Mouse (Mus musculus) adrenal gland, adult 18-20 months (tissue): Measurements from ENCODE around the gene Styx. TPM values are rescaled to one million over a fixed set of nuclear protein-coding genes. Genes with fewer than 3 reads are reported as not detected.
"Not testable (repeated sequence)": the region's sequence is repeated elsewhere in the genome, so short reads cannot be mapped to it uniquely, and the experiment has no call there.

Experiments
- DNase-seq, 2 experiments: peaks; one replicate each; pipeline ENCODE4 v3.0.0; 2021 to 2022; ENCODE audit warnings: low spot score in 2 of 2
- microRNA-seq, 2 experiments: library from miRNA; unstranded; fragments of <30 nt; microRNA quantifications; one replicate each; pipeline ENCODE4 v1.2.0; 2021; ENCODE audit warnings: borderline number of aligned reads in 2 of 2
- total RNA-seq, 2 experiments: library from RNA; stranded (reverse); gene quantifications; 1 replicate in 1 of 2; 2 replicates in 1 of 2; pipeline ENCODE4 v1.2.3; 2021

Styx gene
- total RNA-seq, 2 experiments from 2014 or later = 22.4 to 23.4 TPM

GRCm38 (mm10) chr14:45462875-45463475 lies 112.1 kb downstream of the Styx start:
- no peak for DNase-seq

DNA sequence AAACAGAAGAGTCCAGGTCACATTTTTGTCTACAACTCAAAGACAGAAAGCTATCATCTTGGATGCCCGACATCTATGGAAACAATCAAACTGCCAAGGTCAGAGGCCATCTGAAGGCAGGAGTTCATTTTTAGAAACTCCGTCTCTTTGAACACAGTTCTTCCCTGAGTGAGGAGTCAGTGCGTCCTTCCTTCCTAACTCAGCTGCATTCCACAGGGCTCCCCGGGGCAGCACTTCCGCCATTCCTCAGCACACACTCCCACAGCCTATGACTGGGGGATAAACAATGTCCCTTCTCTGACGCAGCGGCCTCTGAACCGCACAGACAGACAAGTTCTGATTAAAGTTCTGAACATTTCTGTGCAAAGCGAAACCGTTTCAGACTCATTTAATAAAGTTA lies 112.7 kb downstream of the Styx start:
- peak; percentile 37 to 40 for DNase-seq

DNA sequence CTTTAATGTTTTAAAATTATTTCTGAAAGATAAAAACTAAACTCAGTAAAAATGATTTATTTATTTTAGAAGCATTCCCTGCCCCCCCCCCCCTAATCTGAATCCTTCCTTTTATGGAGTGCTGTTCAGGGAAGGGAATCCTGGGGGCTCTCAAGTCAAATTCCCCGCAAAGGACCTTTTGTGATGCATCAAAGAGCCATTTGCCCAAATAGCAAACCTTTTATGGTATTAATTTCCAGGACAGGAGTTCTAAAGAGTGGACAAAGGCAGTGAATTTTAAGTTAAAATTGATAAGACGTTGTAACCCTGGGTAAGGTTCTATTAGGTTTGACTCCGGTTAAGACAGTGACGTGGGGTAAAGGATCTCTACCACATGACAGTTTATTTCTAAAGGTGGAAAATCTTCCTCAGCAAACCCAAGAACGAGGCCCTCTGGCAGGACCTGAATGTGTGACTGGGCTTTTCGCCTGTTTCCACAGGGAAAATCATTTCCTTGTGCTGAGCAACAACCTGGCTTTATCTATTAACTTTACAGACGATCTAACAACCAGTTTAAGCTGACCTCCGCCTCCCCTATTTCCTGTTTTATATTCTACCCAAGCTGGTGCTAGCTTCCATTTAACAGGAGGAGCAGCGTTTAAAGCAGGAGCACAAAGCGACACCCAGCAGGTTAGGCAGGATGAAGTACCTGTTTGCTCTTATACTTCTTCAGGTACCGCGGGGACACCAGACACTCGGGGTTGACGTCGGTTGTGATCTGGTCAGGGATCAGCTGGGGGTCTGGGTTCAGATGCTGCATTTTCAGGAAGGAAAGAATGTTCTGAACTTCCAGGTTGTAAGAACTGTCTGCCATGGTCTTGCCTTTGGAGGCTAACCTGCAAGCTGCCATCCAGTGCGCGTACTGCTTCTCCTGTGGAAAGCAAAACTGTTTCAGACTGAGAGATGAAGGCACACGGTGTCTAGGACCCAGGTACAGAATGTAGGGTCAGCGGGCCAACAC lies 113.4 kb downstream of the Styx start:
- DNase-seq = no peak

- not testable (repeated sequence) for DNase-seq
These were observed 115.5 kb downstream of the Styx start for GRCm38 (mm10) chr14:45466371-45466770.

GRCm38 (mm10) chr14:45469446-45469845 lies 118.6 kb downstream of the Styx start:
- DNase-seq = no peak

Small RNA genes within 50 kb of the gene (microRNA-seq; reads per million reads assigned to microRNA genes)
- 0 reads per million in 2 experiments for gene Gm25353

Other genes starting within 250 kb of the Styx start
- 1 to 10 TPM; 1.4 TPM for gene Gpr137c, start 131.4 kb upstream of the Styx start, total RNA-seq
- gene Txndc16, start 130.8 kb upstream of the Styx start, total RNA-seq = 10 to 100 TPM; 15.5 to 15.8 TPM
- gene Ero1l, start 32.3 kb upstream of the Styx start, total RNA-seq = 10 to 100 TPM; 34.6 to 46.5 TPM
- gene Psmc6, start 21.3 kb upstream of the Styx start, total RNA-seq = 100 to 1,000 TPM; 125 to 126 TPM
- 10 to 100 TPM; 29.3 to 35.8 TPM for gene Gnpnat1, start 53.8 kb downstream of the Styx start, total RNA-seq
- gene Fermt2, start 179.0 kb downstream of the Styx start, total RNA-seq = 100 to 1,000 TPM in 1 of 2 experiments, 10 to 100 TPM in 1; 82.2 to 118 TPM